ENCODE assay signal across 8 mouse cellular contexts in the genomic region with DNA sequence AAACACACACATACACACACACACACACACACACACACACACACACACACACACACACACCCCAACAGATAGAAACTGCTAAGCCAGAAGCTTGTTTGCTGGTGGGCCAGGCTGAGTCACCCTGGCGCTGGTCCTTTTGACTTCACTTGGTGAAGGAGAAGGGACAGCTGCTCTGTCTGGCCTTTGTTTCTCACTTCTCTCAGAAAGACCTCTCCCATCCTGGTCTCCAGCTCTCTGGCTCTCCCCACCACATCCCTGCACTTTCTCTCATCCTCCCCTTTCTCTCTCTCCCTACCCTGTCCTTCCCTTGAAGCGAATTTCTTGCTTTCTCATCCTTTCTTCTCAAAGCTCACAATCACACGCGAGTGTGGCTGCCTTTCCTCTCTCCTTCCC.
DNase-seq lines count a peak whose midpoint lies in the region; ATAC-seq lines count a peak whose summit lies in the region.

No protein-coding gene starts in this region.

- H3K36me3 ChIP-seq in kidney, embryonic 15.5 days = no peaks in the 10 kb centered on the region
- H3K36me3 ChIP-seq in embryonic facial prominence, embryonic 12.5 days = no peaks in the 10 kb centered on the region
- no peaks in the 10 kb centered on the region for H3K36me3 ChIP-seq in midbrain, embryonic 16.5 days (ENCODE audit: control insufficient read depth, insufficient read depth, low read length)

- H3K9ac ChIP-seq in kidney, embryonic 15.5 days = no peak overlapping the region
- H3K9ac ChIP-seq in embryonic facial prominence, embryonic 12.5 days = peak overlapping the region; percentile 8
- H3K9ac ChIP-seq in midbrain, embryonic 16.5 days (ENCODE audit: low read depth, low read length) = no peak overlapping the region

- no peaks in the 10 kb centered on the region for H3K9me3 ChIP-seq in kidney, embryonic 15.5 days (replicated peaks)
- no peaks in the 10 kb centered on the region for H3K9me3 ChIP-seq in embryonic facial prominence, embryonic 12.5 days
- no peaks in the 10 kb centered on the region for H3K9me3 ChIP-seq in midbrain, embryonic 16.5 days (replicated peaks; ENCODE audit: control insufficient read depth, low read length, poor library complexity, severe bottlenecking)

- no peaks in the 10 kb centered on the region for H3K27me3 ChIP-seq in kidney, embryonic 15.5 days
- no peaks in the 10 kb centered on the region for H3K27me3 ChIP-seq in embryonic facial prominence, embryonic 12.5 days
- no peaks in the 10 kb centered on the region for H3K27me3 ChIP-seq in midbrain, embryonic 16.5 days (ENCODE audit: control insufficient read depth, insufficient read depth, low read depth, low read length)

- H3K4me2 ChIP-seq in kidney, embryonic 15.5 days = no peak overlapping the region
- H3K4me2 ChIP-seq in embryonic facial prominence, embryonic 12.5 days (replicated peaks) = no peak overlapping the region
- no peak overlapping the region for H3K4me2 ChIP-seq in midbrain, embryonic 16.5 days (ENCODE audit: low read length)

- DNase-seq in kidney, adult 11 months = no peak
- peak; percentile 60 for DNase-seq in heart, postnatal 25 days (ENCODE audit: low spot score)
- no peak for DNase-seq in T-cell, adult 2 months (ENCODE audit: low spot score)
- DNase-seq in spleen, adult 18-20 months = no peak
- DNase-seq in ovary, adult 18-20 months (ENCODE audit: low spot score) = no peak

- ATAC-seq in kidney, embryonic 15.5 days (replicated peaks; ENCODE audit: low FRiP score) = no peak
- ATAC-seq in embryonic facial prominence, embryonic 12.5 days (ENCODE audit: insufficient number of reproducible peaks, insufficient read depth, low FRiP score, low TSS enrichment) = no peak
- ATAC-seq in midbrain, embryonic 16.5 days = no peak

- intact Hi-C loops in heart, postnatal 25 days (cut with DNase I) = no loop called here

- WGBS in kidney, embryonic 15.5 days = 22% methylated on average over 4 of the region's 4 CpGs
- 28% methylated on average over 4 of the region's 4 CpGs for WGBS in embryonic facial prominence, embryonic 12.5 days
- 22% methylated on average over 4 of the region's 4 CpGs for whole genome bisulfite sequencing in midbrain, embryonic 16.5 days

- H3K27ac ChIP-seq in kidney, embryonic 15.5 days = peak overlapping the region; percentile 100
- peak overlapping the region; percentile 77 for H3K27ac ChIP-seq in embryonic facial prominence, embryonic 12.5 days
- peak overlapping the region; percentile 99 for H3K27ac ChIP-seq in midbrain, embryonic 16.5 days (ENCODE audit: low read length)

- no peak overlapping the region for H3K4me3 ChIP-seq in kidney, embryonic 15.5 days (replicated peaks)
- H3K4me3 ChIP-seq in embryonic facial prominence, embryonic 12.5 days = no peak overlapping the region
- no peak overlapping the region for H3K4me3 ChIP-seq in midbrain, embryonic 16.5 days (ENCODE audit: low read depth, low read length)

- peaks cover 87% of the 10 kb centered on the region for H3K4me1 ChIP-seq in kidney, embryonic 15.5 days
- H3K4me1 ChIP-seq in embryonic facial prominence, embryonic 12.5 days = peaks cover 88% of the 10 kb centered on the region
- peaks cover 97% of the 10 kb centered on the region for H3K4me1 ChIP-seq in midbrain, embryonic 16.5 days (ENCODE audit: control insufficient read depth, insufficient read depth, low read length)
